In the genomic region with DNA sequence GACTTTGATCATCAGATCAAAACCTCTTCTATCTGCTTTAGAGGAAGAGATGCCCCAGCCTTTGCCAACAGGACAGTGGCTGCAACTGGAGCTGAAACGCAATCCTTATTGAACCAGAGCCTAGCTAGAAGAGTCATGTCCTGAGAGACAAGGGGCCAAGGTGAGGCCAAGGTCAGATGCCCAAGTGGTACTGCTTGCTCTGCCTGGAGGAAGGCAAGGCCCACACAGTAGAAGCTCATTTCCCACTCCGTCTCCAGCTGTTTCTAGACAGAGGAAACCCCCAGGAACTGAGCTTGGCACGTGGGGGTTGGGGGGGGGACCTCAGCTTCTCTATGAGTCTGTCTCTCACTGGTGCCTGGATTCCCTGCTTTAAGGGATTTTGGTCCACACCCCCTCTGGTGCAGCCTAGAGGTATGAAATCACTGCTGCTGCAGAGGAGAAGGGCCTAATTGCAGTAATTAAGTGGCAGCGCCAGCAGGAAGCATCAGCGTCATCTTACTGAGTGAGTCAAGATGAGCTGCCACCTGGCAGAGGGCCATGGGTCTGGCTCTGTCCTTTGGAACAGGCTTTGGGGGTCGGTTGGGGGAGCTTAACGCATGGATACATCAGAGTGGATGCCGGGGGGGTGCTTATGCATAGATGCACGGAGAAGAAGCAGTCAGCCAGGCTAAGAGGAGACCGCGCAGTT, we compare ENCODE assay signal across 8 mouse cellular contexts.
DNase-seq lines count a peak whose midpoint lies in the region; ATAC-seq lines count a peak whose summit lies in the region.

No protein-coding gene starts in this region.

- H3K4me2 ChIP-seq in kidney, embryonic 15.5 days: no peak overlapping the region
- no peak overlapping the region for H3K4me2 ChIP-seq in forebrain, embryonic 11.5 days (ENCODE audit: low read depth, low read length, severe bottlenecking)
- H3K4me2 ChIP-seq in midbrain, embryonic 14.5 days (ENCODE audit: low read length): 0 out of 2 replicates have a peak overlapping the region, but pooled peaks have one; percentile 88

- no peak for ATAC-seq in kidney, embryonic 15.5 days (replicated peaks; ENCODE audit: low FRiP score)
- peak; percentile 55 for ATAC-seq in forebrain, embryonic 11.5 days (replicated peaks; ENCODE audit: low FRiP score)
- no peak for ATAC-seq in midbrain, embryonic 14.5 days (ENCODE audit: low FRiP score, low TSS enrichment)

- H3K36me3 ChIP-seq in kidney, embryonic 15.5 days: peaks cover 17% of the 10 kb centered on the region
- H3K36me3 ChIP-seq in forebrain, embryonic 11.5 days (ENCODE audit: control insufficient read depth, insufficient read depth, low read length): no peaks in the 10 kb centered on the region
- 0 out of 2 replicates have a peak, but pooled peaks cover 2% of the 10 kb centered on the region for H3K36me3 ChIP-seq in midbrain, embryonic 14.5 days (ENCODE audit: control insufficient read depth, insufficient read depth, low read length)

- peak overlapping the region; percentile 52 for H3K27ac ChIP-seq in kidney, embryonic 15.5 days
- H3K27ac ChIP-seq in forebrain, embryonic 11.5 days (ENCODE audit: low read depth, low read length): 0 out of 2 replicates have a peak overlapping the region, but pooled peaks have one; percentile 59
- H3K27ac ChIP-seq in midbrain, embryonic 14.5 days (replicated peaks; ENCODE audit: low read depth, low read length): peak overlapping the region; percentile 93

- H3K4me1 ChIP-seq in kidney, embryonic 15.5 days: peaks cover 62% of the 10 kb centered on the region
- H3K4me1 ChIP-seq in forebrain, embryonic 11.5 days (replicated peaks; ENCODE audit: control insufficient read depth, insufficient read depth, low read length): peaks cover 22% of the 10 kb centered on the region; the same call in 1 of the 2 replicates
- H3K4me1 ChIP-seq in midbrain, embryonic 14.5 days (ENCODE audit: control insufficient read depth, insufficient read depth, low read length): peaks cover 68% of the 10 kb centered on the region

- H3K9ac ChIP-seq in kidney, embryonic 15.5 days: 0 out of 2 replicates have a peak overlapping the region, but pooled peaks have one; percentile 1
- H3K9ac ChIP-seq in forebrain, embryonic 11.5 days (ENCODE audit: low read length): no peak overlapping the region
- peak overlapping the region; percentile 26 for H3K9ac ChIP-seq in midbrain, embryonic 14.5 days (replicated peaks; ENCODE audit: low read length)

- no peaks in the 10 kb centered on the region for H3K9me3 ChIP-seq in kidney, embryonic 15.5 days (replicated peaks)
- H3K9me3 ChIP-seq in forebrain, embryonic 11.5 days (ENCODE audit: control insufficient read depth, low read length): no peaks in the 10 kb centered on the region
- H3K9me3 ChIP-seq in midbrain, embryonic 14.5 days (ENCODE audit: control insufficient read depth, low read length): no peaks in the 10 kb centered on the region

- no peak for DNase-seq in kidney, postnatal 36 days
- peak; percentile 78 for DNase-seq in NIH3T3 (ENCODE audit: low read depth)
- DNase-seq in forebrain, embryonic 11.5 days (ENCODE audit: low spot score): peak; percentile 69
- DNase-seq in midbrain, embryonic 14.5 days: peak; percentile 74
- DNase-seq in gastrocnemius, postnatal 25 days: no peak
- DNase-seq in urinary bladder, postnatal 10 days (ENCODE audit: low spot score): no peak
- DNase-seq in thymus, adult 18-20 months: no peak

- no peak overlapping the region for H3K4me3 ChIP-seq in kidney, embryonic 15.5 days (replicated peaks)
- no peak overlapping the region for H3K4me3 ChIP-seq in forebrain, embryonic 11.5 days (ENCODE audit: low read depth, low read length)
- no peak overlapping the region for H3K4me3 ChIP-seq in midbrain, embryonic 14.5 days (replicated peaks; ENCODE audit: low read depth, low read length)

- WGBS in kidney, embryonic 15.5 days: 41% methylated on average over 11 of the region's 11 CpGs
- 52% methylated on average over 11 of the region's 11 CpGs for WGBS in forebrain, embryonic 11.5 days
- 40% methylated on average over 11 of the region's 11 CpGs for WGBS in midbrain, embryonic 14.5 days

- H3K27me3 ChIP-seq in kidney, embryonic 15.5 days: no peaks in the 10 kb centered on the region
- H3K27me3 ChIP-seq in forebrain, embryonic 11.5 days (ENCODE audit: control insufficient read depth, insufficient read depth, low read length): no peaks in the 10 kb centered on the region
- H3K27me3 ChIP-seq in midbrain, embryonic 14.5 days (ENCODE audit: control insufficient read depth, insufficient read depth, low read length): no peaks in the 10 kb centered on the region

Comparison
In these comparisons a context has a peak if more than half of its experiments do, and no peak if none do; other contexts are left out.
1. DNase-seq: peak in NIH3T3 (single experiment), forebrain, embryonic 11.5 days (single experiment) and midbrain, embryonic 14.5 days (single experiment); none in kidney, postnatal 36 days (0 of 2), gastrocnemius, postnatal 25 days (single experiment), urinary bladder, postnatal 10 days (single experiment) and thymus, adult 18-20 months (0 of 2).
2. Peak in every context shown above with its lines, with median percentiles within 50 percentile points of each other: H3K27ac ChIP-seq.